Mouse (Mus musculus) right cerebral cortex, adult 2 months (tissue): ENCODE results near the gene Nebl.
"Not testable (repeated sequence)": the region's sequence is repeated elsewhere in the genome, so short reads cannot be mapped to it uniquely, and the experiment has no call there.

Experiments used
- DNase-seq, 2 experiments: peaks; one replicate each; pipeline ENCODE4 v3.0.0; 2021 to 2022; ENCODE audit warnings: low spot score in 2 of 2

Gene Nebl

DNA sequence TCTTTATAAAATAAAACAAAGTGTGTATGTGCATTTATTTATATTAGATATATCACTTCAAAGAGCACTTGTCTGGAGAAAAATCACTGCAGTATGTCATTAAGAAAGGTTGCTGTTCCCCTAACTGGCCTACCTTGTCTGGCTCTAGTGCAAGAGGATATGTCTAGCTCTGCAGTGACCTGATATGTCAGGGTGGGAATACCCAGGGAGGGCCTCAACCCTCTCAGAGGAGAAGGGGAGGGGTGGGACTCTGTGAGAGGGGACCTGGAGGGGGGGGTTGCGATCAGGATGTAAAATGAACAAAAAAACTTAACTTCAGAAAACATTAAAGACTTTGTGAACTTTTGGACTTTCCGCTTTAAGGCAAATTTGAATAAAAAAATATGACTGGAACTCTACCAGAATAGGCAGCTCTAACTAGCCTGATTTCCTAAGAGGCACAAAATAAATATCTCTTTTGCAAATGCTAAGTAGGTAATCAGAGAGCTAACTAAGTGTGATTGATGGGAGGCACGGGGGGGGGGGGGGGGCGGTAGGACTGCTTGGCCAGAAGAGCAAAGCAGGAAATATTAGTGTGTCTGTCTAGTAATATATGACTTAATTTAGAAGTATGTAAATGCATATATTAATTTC lies 325.2 kb downstream of the Nebl start:
- no peak for DNase-seq

- DNase-seq: no peak
Measured at GRCm38 (mm10) chr2:17402511-17402910, 328.8 kb downstream of the Nebl start.

DNA sequence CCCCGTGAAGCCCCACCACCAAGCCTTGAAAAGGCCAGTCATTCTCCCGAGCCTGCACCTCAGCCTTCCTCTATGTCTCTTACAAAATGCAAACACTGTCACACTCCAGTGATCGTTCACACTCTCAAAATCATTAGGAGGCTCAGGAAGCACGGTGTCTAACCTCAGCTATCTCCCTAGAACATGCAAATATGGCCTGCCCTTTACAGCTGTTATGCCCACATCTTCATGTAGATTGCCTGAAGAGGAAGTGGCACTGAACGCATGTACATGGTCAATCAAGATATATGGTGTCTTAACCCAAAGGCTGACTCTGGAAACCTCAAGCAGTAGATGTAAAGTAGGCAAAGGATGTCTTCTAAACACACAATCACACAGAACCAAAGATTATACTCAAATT lies 335.0 kb downstream of the Nebl start:
- no peak for DNase-seq

DNA sequence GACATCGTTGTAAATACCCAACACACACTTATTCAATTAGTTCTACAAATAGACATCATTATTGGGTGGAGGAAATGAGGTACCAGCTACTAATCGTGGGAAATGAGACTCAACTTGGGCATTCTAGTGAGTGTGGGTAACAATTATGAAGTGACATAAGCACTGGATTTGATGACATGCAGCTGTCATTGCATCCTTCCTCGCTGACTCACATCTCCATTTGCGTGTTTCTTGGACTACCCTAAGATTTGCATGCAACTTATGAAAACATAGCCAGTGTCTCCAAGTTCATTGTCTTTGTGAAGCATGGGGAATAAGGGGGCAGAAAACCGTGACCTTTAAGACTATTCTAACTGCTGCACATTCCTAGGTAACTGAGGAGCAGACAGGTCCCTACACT lies 339.9 kb downstream of the Nebl start:
- no peak for DNase-seq

GRCm38 (mm10) chr2:17390513-17391200 lies 340.6 kb downstream of the Nebl start:
- DNase-seq: no peak

DNA sequence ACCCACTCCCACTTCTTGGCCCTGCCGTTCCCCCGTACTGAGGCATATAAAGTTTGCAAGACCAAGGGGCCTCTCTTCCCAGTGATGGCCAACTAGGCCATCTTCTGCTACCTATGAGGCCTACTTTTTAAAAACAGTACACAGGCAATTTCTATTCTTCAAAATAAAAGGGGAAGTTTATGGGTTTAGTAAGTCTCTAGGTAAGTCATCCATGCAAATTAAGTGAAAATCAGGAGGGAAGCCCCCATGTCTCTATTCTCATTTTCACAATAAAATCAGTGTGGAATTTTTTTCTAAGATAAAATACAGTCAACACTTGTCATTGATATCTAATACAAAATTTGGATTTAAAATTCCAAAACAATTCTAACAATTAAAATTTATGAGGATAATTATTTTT lies 341.4 kb downstream of the Nebl start:
- no peak for DNase-seq

DNA sequence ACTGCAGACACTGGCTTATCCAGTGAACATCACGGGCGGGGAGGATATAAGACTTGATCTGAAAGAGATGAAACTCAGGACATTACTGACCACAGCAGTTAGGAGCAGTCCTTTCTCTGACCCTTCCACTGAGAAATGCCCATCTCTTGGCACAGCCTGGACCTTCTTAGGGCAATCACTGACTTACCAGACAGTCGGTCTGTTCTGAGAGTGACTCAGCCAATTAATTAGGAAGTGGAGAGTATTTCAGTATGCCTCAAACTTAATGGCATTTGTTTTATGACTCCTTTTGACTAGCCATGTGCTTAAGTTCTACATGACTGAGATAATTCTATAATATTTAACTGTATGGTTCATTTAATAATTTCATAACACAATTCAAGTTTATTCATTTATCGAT lies 341.9 kb downstream of the Nebl start:
- DNase-seq: no peak

DNA sequence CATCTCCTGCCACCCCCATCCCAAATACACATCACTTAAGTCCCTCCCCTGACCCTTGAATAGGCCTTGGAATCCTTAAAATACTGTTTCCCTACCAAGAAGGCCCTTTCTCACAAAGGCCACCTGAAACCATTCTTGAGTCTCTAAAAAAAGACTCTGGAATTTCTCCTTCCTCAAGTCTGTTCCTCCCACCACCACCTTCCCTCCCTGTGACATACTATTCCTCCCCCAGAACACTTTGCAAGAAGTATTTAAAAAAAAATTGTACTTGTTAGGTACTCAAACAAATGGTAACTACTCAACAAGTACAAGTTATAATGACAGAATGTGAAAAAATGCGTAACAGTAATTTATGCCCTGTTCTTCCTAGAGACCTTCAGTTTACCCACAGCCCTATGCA lies 349.0 kb downstream of the Nebl start:
- DNase-seq: no peak

- DNase-seq: peak in 1 of 2 experiments; percentile 31
Measured at GRCm38 (mm10) chr2:17375916-17376315, 355.3 kb downstream of the Nebl start.

GRCm38 (mm10) chr2:17365671-17366070 lies 365.6 kb downstream of the Nebl start:
- no peak for DNase-seq

DNA sequence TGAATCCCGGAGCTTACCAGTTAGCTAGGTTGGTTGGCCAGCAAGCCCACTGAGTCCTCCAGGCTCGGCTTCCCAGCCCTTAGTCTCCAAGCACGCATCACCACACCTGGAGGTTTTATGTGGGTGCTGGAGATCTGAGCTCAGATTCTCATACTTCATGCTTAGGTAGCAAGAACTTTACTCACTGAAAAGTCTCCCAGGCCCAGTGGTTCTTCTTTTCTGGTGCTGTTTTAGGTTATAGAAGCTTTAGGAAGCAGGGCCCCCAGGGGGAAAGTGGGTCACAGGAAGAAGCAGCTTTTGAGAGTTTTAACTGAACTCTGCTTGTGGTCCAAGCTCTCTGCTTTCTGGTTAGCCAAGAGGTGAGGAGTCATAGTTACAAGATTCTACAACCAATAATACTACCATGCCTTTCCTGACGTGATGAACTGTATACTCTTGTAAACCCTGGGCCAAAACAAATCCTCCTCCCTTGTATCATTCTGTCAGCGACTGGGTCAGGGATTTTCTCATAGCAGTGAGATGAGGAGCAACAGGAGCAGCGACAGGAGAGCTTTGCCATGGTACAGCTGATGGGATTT lies 366.2 kb downstream of the Nebl start:
- no peak for DNase-seq

- DNase-seq: no peak
Measured at GRCm38 (mm10) chr2:17363337-17364216, 367.7 kb downstream of the Nebl start.

- no peak for DNase-seq
Measured at GRCm38 (mm10) chr2:17362181-17362580, 369.1 kb downstream of the Nebl start.

DNA sequence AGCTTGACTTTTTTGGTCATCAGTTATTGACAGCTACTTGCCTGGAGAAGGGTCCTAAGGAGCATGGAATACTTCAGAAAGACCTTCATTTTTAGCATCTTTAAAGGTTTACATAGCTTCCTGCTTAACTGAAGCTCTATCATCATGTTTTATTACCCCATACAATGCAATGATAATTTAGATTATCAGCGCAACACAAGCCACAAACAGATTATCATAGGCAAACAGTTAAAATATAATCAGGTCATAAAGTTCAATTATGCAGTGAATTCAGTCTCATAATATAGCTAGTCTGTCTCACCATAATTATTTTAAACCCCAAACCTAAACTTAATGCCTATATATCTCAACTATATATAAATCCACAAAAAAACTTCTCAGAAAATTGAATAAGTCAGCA lies 386.6 kb downstream of the Nebl start:
- DNase-seq: no peak

GRCm38 (mm10) chr2:17335451-17335850 lies 395.8 kb downstream of the Nebl start:
- DNase-seq: peak in 1 of 2 experiments; percentile 19

GRCm38 (mm10) chr2:17326590-17326989 lies 404.7 kb downstream of the Nebl start:
- no peak for DNase-seq

DNA sequence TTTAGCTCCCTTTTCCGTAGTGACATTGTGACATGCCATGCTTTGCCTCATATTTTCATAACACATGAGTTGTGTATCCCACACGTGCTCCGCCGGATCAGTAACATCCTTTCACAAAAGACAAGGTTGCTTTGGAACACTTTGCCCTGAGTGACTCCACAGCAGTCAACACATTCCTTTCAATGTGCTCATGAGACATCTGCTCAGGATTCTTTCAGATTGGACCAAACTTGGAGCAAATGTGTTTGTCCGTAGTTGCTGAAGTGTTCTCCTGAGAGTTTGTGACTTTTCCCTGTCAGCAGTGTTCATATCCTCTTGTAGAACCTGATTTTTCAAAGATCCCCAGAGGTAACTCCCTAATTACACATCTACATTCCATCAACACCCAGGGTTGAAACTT lies 414.4 kb downstream of the Nebl start:
- DNase-seq: no peak

DNA sequence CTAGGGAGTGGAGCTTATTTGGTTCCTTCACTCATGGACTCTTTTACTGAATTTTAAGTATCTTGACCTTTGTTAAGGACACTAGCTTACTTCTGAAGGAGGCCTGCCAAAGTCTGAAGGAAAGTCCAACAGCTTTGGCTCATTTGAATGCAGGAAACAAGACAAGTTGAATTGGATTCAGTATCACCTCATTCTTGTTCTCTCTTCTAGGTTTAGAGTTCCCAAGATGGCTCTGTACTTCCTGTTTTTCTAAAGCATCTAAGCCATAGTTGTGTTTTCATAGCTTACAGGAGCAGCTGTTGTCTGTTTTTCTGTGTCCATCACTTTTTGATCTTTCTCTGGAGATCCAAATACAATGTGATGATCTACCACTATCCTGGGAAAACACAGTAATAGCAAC lies 429.9 kb downstream of the Nebl start:
- DNase-seq: no peak

DNA sequence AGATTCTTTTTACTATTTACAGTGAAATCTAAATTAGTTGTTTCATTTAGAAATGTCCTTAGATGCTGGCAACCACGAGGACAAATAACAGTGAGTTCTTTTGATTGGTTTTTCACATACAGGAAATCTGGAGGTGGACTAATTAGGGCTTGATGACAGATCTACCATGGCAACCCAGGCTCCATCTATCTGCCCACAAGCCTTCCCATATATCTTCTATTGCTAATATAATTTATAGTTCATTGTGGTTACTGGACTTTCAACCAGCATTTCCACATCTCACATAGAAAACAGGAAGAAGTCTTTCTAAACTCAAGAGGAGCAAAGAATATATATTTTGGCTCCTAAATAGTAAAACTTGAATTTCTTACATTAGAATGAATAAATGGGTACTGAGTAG lies 433.8 kb downstream of the Nebl start:
- DNase-seq: no peak

- DNase-seq: not testable (repeated sequence)
Measured at GRCm38 (mm10) chr2:17295257-17295656, 436.0 kb downstream of the Nebl start.
